Mouse (Mus musculus): ENCODE measurements around the gene BC080695.
"Not testable (repeated sequence)": the region's sequence is repeated elsewhere in the genome, so short reads cannot be mapped to it uniquely, and the experiment has no call there.

- not testable (repeated sequence) for TF ChIP-seq CTCF (IDR thresholded peaks at IDR 0.05; ENCODE audit: extremely low read depth, insufficient read length, insufficient replicate concordance, low read depth, low read length); POLR2A (IDR thresholded peaks at IDR 0.05; ENCODE audit: low read depth, low read length)
These were observed at the start of gene BC080695, which contains the start of gene Gm13057 for GRCm38 (mm10) chr4:143551400-143551799.

Data from small intestine, adult 2 months (tissue).